16 mouse cellular contexts compared by ENCODE assay signal in the genomic region with DNA sequence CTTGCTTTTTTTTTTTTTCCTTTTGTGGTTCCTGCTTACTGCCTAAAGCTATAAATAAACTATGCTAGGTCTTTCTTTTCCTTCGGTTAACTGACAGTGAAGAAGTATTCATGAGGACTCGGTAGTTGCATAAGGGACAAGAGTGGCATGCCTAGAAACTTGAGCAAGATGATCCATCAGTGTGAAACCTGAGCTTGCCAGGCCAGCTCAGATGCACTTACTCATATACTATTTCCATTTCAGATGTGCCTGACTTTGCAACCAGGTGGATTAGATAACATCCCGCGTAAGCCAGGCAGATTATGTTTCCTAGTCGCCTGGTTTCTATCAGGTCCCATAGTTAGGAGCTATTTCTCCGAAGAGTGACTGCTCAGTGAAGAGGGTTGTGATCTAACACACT. TPM values are rescaled to one million over a fixed set of nuclear protein-coding genes. Genes with fewer than 3 reads are reported as not detected.
DNase-seq lines count a peak whose midpoint lies in the region; ATAC-seq and TF ChIP-seq lines count a peak whose summit lies in the region.
"Had no signal": no experiment of that assay in that cellular context is flagged by ENCODE, and none has a peak within 500 bp of the region (broad histone marks: within the 10 kb centered on the region; RNA-seq: fewer than 3 reads in every experiment).

No protein-coding gene starts in this region.

- no peak for TF ChIP-seq EP300 in heart, adult 2 months (IDR thresholded peaks at IDR 0.05; ENCODE audit: insufficient read depth, low read depth, low read length)

- H3K79me2 ChIP-seq in heart, adult 2 months (replicated peaks; ENCODE audit: control insufficient read depth, insufficient read depth, low read length), result no peaks in the 10 kb centered on the region

- H3K27me3 ChIP-seq in heart, adult 2 months (ENCODE audit: control insufficient read depth, insufficient read depth, low read length), result no peaks in the 10 kb centered on the region
- no peaks in the 10 kb centered on the region for H3K27me3 ChIP-seq in heart, embryonic 12.5 days (replicated peaks)
- H3K27me3 ChIP-seq in liver, embryonic 13.5 days, result no peaks in the 10 kb centered on the region
- no peaks in the 10 kb centered on the region for H3K27me3 ChIP-seq in megakaryocyte, embryonic 14.5 days (replicated peaks)
- H3K27me3 ChIP-seq in forebrain, embryonic 13.5 days, result no peaks in the 10 kb centered on the region
- H3K27me3 ChIP-seq: midbrain, embryonic 12.5 days; neural tube, embryonic 12.5 days; Patski had no signal

- ATAC-seq in heart, embryonic 12.5 days (ENCODE audit: insufficient number of reproducible peaks, low FRiP score), result no peak
- ATAC-seq in liver, embryonic 13.5 days (ENCODE audit: low read depth), result 0 out of 2 replicates have a peak, but pooled peaks have one; percentile 35
- no peak for ATAC-seq in forebrain, embryonic 13.5 days
- ATAC-seq: hindbrain, embryonic 16.5 days; Patski had no signal

- intact Hi-C loops in heart, adult 2 months (cut with DNase I), result no loop called here

- no peaks in the 10 kb centered on the region for H3K9me3 ChIP-seq in heart, embryonic 12.5 days (replicated peaks)
- H3K9me3 ChIP-seq in liver, embryonic 13.5 days (replicated peaks), result no peaks in the 10 kb centered on the region
- peaks cover 10% of the 10 kb centered on the region for H3K9me3 ChIP-seq in megakaryocyte, embryonic 14.5 days
- H3K9me3 ChIP-seq in forebrain, embryonic 13.5 days (replicated peaks), result no peaks in the 10 kb centered on the region
- H3K9me3 ChIP-seq: midbrain, embryonic 12.5 days; neural tube, embryonic 12.5 days had no signal

- no peak for DNase-seq in heart, adult 2 months
- no peak for DNase-seq in liver, embryonic 13.5 days
- no peak for DNase-seq in liver
- DNase-seq in brain, adult 2 months (ENCODE audit: low read depth, low spot score), result peak; percentile 47
- DNase-seq in right cerebral cortex, postnatal 4 days, result no peak
- DNase-seq: adrenal gland, adult 8-10 months; kidney, postnatal 10 days; thymus, postnatal 25 days had no signal

- no peak overlapping the region for H3K4me2 ChIP-seq in heart, embryonic 12.5 days
- H3K4me2 ChIP-seq in liver, embryonic 13.5 days, result no peak overlapping the region
- H3K4me2 ChIP-seq in forebrain, embryonic 13.5 days, result no peak overlapping the region
- H3K4me2 ChIP-seq: midbrain, embryonic 12.5 days; neural tube, embryonic 12.5 days had no signal

- peak overlapping the region; percentile 43 for H3K27ac ChIP-seq in heart, adult 2 months
- H3K27ac ChIP-seq in heart, embryonic 12.5 days (ENCODE audit: poor library complexity, severe bottlenecking), result no peak overlapping the region
- H3K27ac ChIP-seq in liver, embryonic 13.5 days, result no peak overlapping the region
- H3K27ac ChIP-seq in forebrain, embryonic 13.5 days, result no peak overlapping the region
- H3K27ac ChIP-seq: midbrain, embryonic 12.5 days; neural tube, embryonic 12.5 days had no signal

- no peak overlapping the region for H3K9ac ChIP-seq in heart, adult 2 months (ENCODE audit: low read depth, low read length)
- H3K9ac ChIP-seq in heart, embryonic 12.5 days, result no peak overlapping the region
- H3K9ac ChIP-seq in liver, embryonic 13.5 days, result no peak overlapping the region
- no peak overlapping the region for H3K9ac ChIP-seq in forebrain, embryonic 13.5 days
- H3K9ac ChIP-seq: midbrain, embryonic 12.5 days; neural tube, embryonic 12.5 days had no signal

- peaks cover 3% of the 10 kb centered on the region for H3K4me1 ChIP-seq in heart, adult 2 months (ENCODE audit: control insufficient read depth, insufficient read depth, low read length)
- peaks cover 15% of the 10 kb centered on the region for H3K4me1 ChIP-seq in heart, embryonic 12.5 days (replicated peaks)
- peaks cover 40% of the 10 kb centered on the region for H3K4me1 ChIP-seq in liver, embryonic 13.5 days (replicated peaks)
- peaks cover 53% of the 10 kb centered on the region for H3K4me1 ChIP-seq in megakaryocyte, embryonic 14.5 days
- H3K4me1 ChIP-seq in forebrain, embryonic 13.5 days, result no peaks in the 10 kb centered on the region
- H3K4me1 ChIP-seq: midbrain, embryonic 12.5 days; neural tube, embryonic 12.5 days had no signal

- no peak for TF ChIP-seq CTCF in heart, adult 2 months (IDR thresholded peaks at IDR 0.05)

- H3K36me3 ChIP-seq in heart, adult 2 months (ENCODE audit: control insufficient read depth, insufficient read depth, low read length), result no peaks in the 10 kb centered on the region; the same call in none of the 2 replicates
- no peaks in the 10 kb centered on the region for H3K36me3 ChIP-seq in heart, embryonic 12.5 days
- no peaks in the 10 kb centered on the region for H3K36me3 ChIP-seq in liver, embryonic 13.5 days
- no peaks in the 10 kb centered on the region for H3K36me3 ChIP-seq in megakaryocyte, embryonic 14.5 days (replicated peaks; ENCODE audit: low read length)
- no peaks in the 10 kb centered on the region for H3K36me3 ChIP-seq in forebrain, embryonic 13.5 days (ENCODE audit: poor library complexity, severe bottlenecking)
- H3K36me3 ChIP-seq: midbrain, embryonic 12.5 days; neural tube, embryonic 12.5 days had no signal

- no peak overlapping the region for H3K4me3 ChIP-seq in heart, adult 2 months
- H3K4me3 ChIP-seq in heart, embryonic 12.5 days, result no peak overlapping the region
- no peak overlapping the region for H3K4me3 ChIP-seq in liver, embryonic 13.5 days (replicated peaks)
- H3K4me3 ChIP-seq in megakaryocyte, embryonic 14.5 days (replicated peaks), result peak overlapping the region; percentile 42
- H3K4me3 ChIP-seq in forebrain, embryonic 13.5 days, result no peak overlapping the region
- H3K4me3 ChIP-seq: erythroblast, embryonic 14.5 days; midbrain, embryonic 12.5 days; neural tube, embryonic 12.5 days had no signal

- no peak for TF ChIP-seq POLR2A in heart, adult 2 months (IDR thresholded peaks at IDR 0.05; ENCODE audit: insufficient read depth, low read depth, low read length)

- 59% methylated on average over 6 of the region's 6 CpGs for WGBS in heart, adult 2 months
- WGBS in heart, embryonic 12.5 days, result 36% methylated on average over 6 of the region's 6 CpGs
- 35% methylated on average over 6 of the region's 6 CpGs for WGBS in liver, embryonic 13.5 days (ENCODE audit: insufficient replicate concordance)
- WGBS in forebrain, embryonic 13.5 days, result 90% methylated on average over 6 of the region's 6 CpGs

RNA-seq across cellular contexts. Expression of a gene that starts 41.9 kb away (rescaled TPM):
- 10 to 100 TPM; 16.2 to 16.5 TPM for total RNA-seq in heart, adult 2 months (2021)
- 4.3 and 8.3 TPM in 2 replicates for polyA plus RNA-seq in heart, adult 2 months (2012; rRNA removed)
- polyA plus RNA-seq in heart, embryonic 12.5 days (2016; fragmentation: Nextera tagmentation; extraction: Ambion mirVana), result 5.5 TPM in 2 replicates
- polyA plus RNA-seq in liver, embryonic 13.5 days (2015; fragmentation: Nextera tagmentation; extraction: Ambion mirVana), result 1.1 and 1.3 TPM in 2 replicates
- polyA plus RNA-seq in megakaryocyte, embryonic 14.5 days (2012; ENCODE audit: insufficient read depth, low replicate concordance), result 0.15 TPM in 1 of 2 replicates, not detected in the other
- polyA plus RNA-seq in forebrain, embryonic 13.5 days (2015; fragmentation: Nextera tagmentation; extraction: Ambion mirVana), result 5.6 and 5.9 TPM in 2 replicates
